Mouse (Mus musculus) kidney, postnatal 4 days (tissue): ENCODE measurements around the gene Dixdc1.

ENCODE experiments used
- DNase-seq, 2 experiments: peaks; one replicate each; pipeline ENCODE4 v3.0.0; 2021; ENCODE audit warnings: mixed read lengths in 2 of 2

Gene Dixdc1

GRCm38 (mm10) chr9:50698418-50699409 lies 40.6 kb downstream of the Dixdc1 start:
- peak; percentile 41 to 57 for DNase-seq

GRCm38 (mm10) chr9:50697706-50698041 lies 41.6 kb downstream of the Dixdc1 start:
- DNase-seq = peak; percentile 75 to 81

GRCm38 (mm10) chr9:50696851-50697705 lies 42.2 kb downstream of the Dixdc1 start:
- DNase-seq = no peak

GRCm38 (mm10) chr9:50695153-50695552 lies 44.2 kb downstream of the Dixdc1 start:
- no peak for DNase-seq

GRCm38 (mm10) chr9:50693631-50694030 lies 45.7 kb downstream of the Dixdc1 start:
- peak; percentile 76 to 87 for DNase-seq

GRCm38 (mm10) chr9:50692626-50693580 lies 46.4 kb downstream of the Dixdc1 start:
- DNase-seq = peak; percentile 17 to 47

GRCm38 (mm10) chr9:50686866-50687652 lies 52.3 kb downstream of the Dixdc1 start:
- no peak for DNase-seq

GRCm38 (mm10) chr9:50681727-50682126 lies 57.6 kb downstream of the Dixdc1 start:
- no peak for DNase-seq

GRCm38 (mm10) chr9:50679406-50679805 lies 59.9 kb downstream of the Dixdc1 start:
- no peak for DNase-seq

- DNase-seq = no peak
Observed at GRCm38 (mm10) chr9:50674771-50675170, 64.5 kb downstream of the Dixdc1 start.

- DNase-seq = peak; percentile 80 to 82
Observed at GRCm38 (mm10) chr9:50670690-50671089, 68.6 kb downstream of the Dixdc1 start.

GRCm38 (mm10) chr9:50667579-50668498 lies 71.5 kb downstream of the Dixdc1 start:
- DNase-seq = no peak

GRCm38 (mm10) chr9:50666442-50666841 lies 72.9 kb downstream of the Dixdc1 start:
- DNase-seq = no peak

- DNase-seq = no peak
Observed at GRCm38 (mm10) chr9:50664826-50665225, 74.5 kb downstream of the Dixdc1 start.

- peak; percentile 31 to 53 for DNase-seq
Observed at GRCm38 (mm10) chr9:50660431-50660830, 78.9 kb downstream of the Dixdc1 start.

GRCm38 (mm10) chr9:50659392-50660217 lies 79.7 kb downstream of the Dixdc1 start, which contains the start of gene Dlat:
Gene Dlat (minus strand): TSS chr9:50659780.
- DNase-seq = peak; percentile 86 to 93

GRCm38 (mm10) chr9:50658941-50659388 lies 80.4 kb downstream of the Dixdc1 start:
- DNase-seq = no peak

GRCm38 (mm10) chr9:50658391-50658790 lies 80.9 kb downstream of the Dixdc1 start:
- DNase-seq = no peak

GRCm38 (mm10) chr9:50650503-50650902 lies 88.8 kb downstream of the Dixdc1 start:
- no peak for DNase-seq
